Mouse (Mus musculus) forebrain, embryonic 16.5 days (tissue): Measurements from ENCODE around the gene Fam163a. TPM values are rescaled to one million over a fixed set of nuclear protein-coding genes. Genes with fewer than 3 reads are reported as not detected.

Experiments
- ATAC-seq: fragments of 200-750 bp; cut with Nextera tagmentation; 2 replicates; pipeline ENCODE4 v1.8.0; 2017; ENCODE audit warnings: mild to moderate bottlenecking, moderate library complexity
- H3K27ac ChIP-seq: fragments of 300-500 bp; sonication (generic); 2 replicates; pipeline ENCODE4 v1.5.1; 2014; ENCODE audit warnings: low read length, control low read depth
- H3K27me3 ChIP-seq: fragments of 300-500 bp; sonication (generic); replicated peaks from 2 replicates; pipeline ENCODE4 v1.6.1; 2014; ENCODE audit warnings: low read length; ENCODE audit not compliant: control insufficient read depth, insufficient read depth
- H3K36me3 ChIP-seq: fragments of 300-500 bp; sonication (generic); 2 replicates; pipeline ENCODE4 v1.6.1; 2014; ENCODE audit not compliant: control insufficient read depth, insufficient read depth
- H3K4me1 ChIP-seq: fragments of 300-500 bp; sonication (generic); replicated peaks from 2 replicates; pipeline ENCODE4 v1.6.1; 2014; ENCODE audit warnings: low read length; ENCODE audit not compliant: control insufficient read depth, insufficient read depth
- H3K4me2 ChIP-seq: fragments of 300-500 bp; sonication (generic); 2 replicates; pipeline ENCODE4 v1.6.1; 2014; ENCODE audit warnings: mild to moderate bottlenecking, low read length, control low read depth
- H3K4me3 ChIP-seq: fragments of 300-500 bp; sonication (generic); replicated peaks from 2 replicates; pipeline ENCODE4 v1.5.1; 2014; ENCODE audit warnings: mild to moderate bottlenecking, low read length, control low read depth
- H3K9ac ChIP-seq: fragments of 300-500 bp; sonication (generic); replicated peaks from 2 replicates; pipeline ENCODE4 v1.6.1; 2014; ENCODE audit warnings: low read depth, low read length, control low read depth
- H3K9me3 ChIP-seq: fragments of 300-500 bp; sonication (generic); 2 replicates; pipeline ENCODE4 v1.6.1; 2016; ENCODE audit warnings: low read length; ENCODE audit not compliant: control insufficient read depth
- WGBS: fragments of 180-500 bp; shearing (Covaris S2); extraction: QIAGEN DNeasy Blood & Tissue Kit; methylation state at CpG from one replicate; pipeline ENCODE4 v1.1.7; 2014; 5-methylcytosine and 5-hydroxymethylcytosine counted together
- polyA plus RNA-seq: library from polyadenylated mRNA; unstranded; fragments of >200 nt; fragmentation: Nextera tagmentation; extraction: Ambion mirVana; gene quantifications from 2 replicates; pipeline ENCODE4 v1.2.1, GENCODE M21; 2015

Fam163a gene
- polyA plus RNA-seq, 1 experiment from 2014 or later: 2.6 TPM

DNA sequence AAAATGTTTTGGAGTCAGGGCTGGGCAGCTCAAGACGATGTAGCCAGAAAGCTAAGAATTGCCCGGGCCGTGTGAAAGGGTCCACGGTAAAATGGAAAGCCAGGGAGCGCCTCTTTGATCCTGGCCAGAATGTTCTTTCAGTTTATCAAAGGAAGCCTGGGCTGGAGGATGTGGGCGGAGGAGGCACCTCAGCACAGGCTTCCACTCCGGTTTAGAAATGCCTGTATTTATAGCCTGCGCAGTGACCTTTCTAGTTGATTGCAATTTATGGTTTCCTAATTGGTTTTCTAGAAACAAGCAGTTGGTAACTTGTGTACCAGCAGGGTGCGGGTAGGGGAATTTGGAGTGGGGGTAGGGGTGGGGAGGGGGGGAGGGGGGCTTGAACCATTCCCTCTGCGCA is 96.4 kb downstream of the Fam163a start:
- no peaks in the 10 kb centered on the region for H3K4me1 ChIP-seq
- 18% methylated on average over 10 of the region's 10 CpGs for WGBS
- H3K36me3 ChIP-seq: no peaks in the 10 kb centered on the region
- no peaks in the 10 kb centered on the region for H3K27me3 ChIP-seq
- H3K4me3 ChIP-seq: no peak overlapping the region
- no peak for ATAC-seq
- no peak overlapping the region for H3K4me2 ChIP-seq
- no peak overlapping the region for H3K27ac ChIP-seq
- H3K9ac ChIP-seq: no peak overlapping the region
- no peaks in the 10 kb centered on the region for H3K9me3 ChIP-seq

DNA sequence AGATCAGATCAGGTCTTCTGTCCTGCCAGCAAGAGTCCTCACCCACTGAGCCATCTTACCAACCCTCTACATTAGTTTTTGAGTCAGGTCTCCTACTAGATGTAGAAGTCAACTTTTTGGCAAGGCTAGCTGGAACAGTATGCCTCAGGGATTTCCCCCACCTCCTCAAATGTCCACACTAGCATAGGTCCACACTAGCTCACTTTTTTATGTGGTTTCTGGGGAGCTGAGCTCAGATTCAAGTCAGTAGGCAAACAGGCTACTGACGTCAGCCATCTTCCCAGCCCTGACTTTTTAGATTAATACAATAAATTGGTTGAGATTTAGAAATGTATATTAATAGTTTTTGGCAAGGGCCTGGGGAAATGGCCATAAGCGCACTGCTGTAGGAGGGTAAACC is 97.4 kb downstream of the Fam163a start:
- no peak overlapping the region for H3K4me3 ChIP-seq

DNA sequence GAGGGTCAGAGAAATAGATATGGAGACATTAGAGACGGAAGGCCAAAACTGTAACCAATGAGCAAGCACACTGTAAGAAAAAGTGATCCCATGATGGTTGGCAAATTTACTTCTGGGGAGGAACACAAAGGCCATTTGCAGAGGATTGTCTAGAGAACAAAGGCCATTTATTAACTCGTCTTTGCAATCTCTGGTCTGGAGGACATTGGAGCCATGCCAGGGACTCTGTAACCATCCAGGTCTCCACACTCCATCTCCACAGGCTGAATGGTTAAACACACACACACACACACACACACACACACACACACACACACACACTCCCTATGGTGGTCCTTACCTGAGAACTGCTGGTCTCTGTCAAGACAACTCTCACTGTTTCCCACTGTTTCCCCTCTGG is 99.4 kb downstream of the Fam163a start:
- Histone ChIP-seq H3K4me2 (no peak overlapping the region), H3K27ac (no peak overlapping the region), H3K4me1 (no peaks in the 10 kb centered on the region), H3K27me3 (no peaks in the 10 kb centered on the region), H3K36me3 (no peaks in the 10 kb centered on the region), H3K9me3 (no peaks in the 10 kb centered on the region), H3K4me3 (no peak overlapping the region), H3K9ac (no peak overlapping the region)
- ATAC-seq: no peak
- WGBS: 52% methylated on average over 2 of the region's 2 CpGs

More for the DNA sequence above, 97.4 kb downstream of the Fam163a start:
- Histone ChIP-seq H3K9ac (no peak overlapping the region), H3K9me3 (no peaks in the 10 kb centered on the region), H3K27ac (no peak overlapping the region), H3K4me1 (no peaks in the 10 kb centered on the region), H3K4me2 (no peak overlapping the region), H3K27me3 (no peaks in the 10 kb centered on the region), H3K36me3 (no peaks in the 10 kb centered on the region)
- WGBS: 98% methylated on average over 2 of the region's 2 CpGs
- ATAC-seq: no peak

DNA sequence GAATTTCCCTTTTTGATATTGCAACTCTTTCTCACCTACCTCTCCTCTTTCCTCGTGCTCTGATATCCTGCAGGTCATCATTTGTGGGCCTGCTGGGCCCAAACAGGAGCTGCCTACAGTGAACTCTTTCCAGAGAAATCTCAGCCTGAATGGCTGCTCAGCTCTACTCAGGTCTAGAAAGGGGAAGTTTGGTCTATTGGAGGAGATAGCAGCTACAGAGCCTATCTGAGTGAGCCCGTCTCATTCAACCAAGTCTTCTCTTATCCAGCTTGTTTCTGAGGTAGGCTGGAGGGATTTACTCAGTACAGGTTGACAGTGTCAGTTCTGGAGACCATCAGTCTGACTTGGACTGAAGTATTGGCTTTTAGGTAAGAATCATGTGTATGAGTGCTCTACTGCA is 101.1 kb downstream of the Fam163a start:
- Histone ChIP-seq H3K4me3 (no peak overlapping the region), H3K4me2 (no peak overlapping the region), H3K4me1 (no peaks in the 10 kb centered on the region), H3K27ac (no peak overlapping the region), H3K36me3 (no peaks in the 10 kb centered on the region), H3K9ac (no peak overlapping the region), H3K27me3 (no peaks in the 10 kb centered on the region), H3K9me3 (peaks cover 5% of the 10 kb centered on the region)
- WGBS: 89% methylated on average over 2 of the region's 2 CpGs
- ATAC-seq: no peak

DNA sequence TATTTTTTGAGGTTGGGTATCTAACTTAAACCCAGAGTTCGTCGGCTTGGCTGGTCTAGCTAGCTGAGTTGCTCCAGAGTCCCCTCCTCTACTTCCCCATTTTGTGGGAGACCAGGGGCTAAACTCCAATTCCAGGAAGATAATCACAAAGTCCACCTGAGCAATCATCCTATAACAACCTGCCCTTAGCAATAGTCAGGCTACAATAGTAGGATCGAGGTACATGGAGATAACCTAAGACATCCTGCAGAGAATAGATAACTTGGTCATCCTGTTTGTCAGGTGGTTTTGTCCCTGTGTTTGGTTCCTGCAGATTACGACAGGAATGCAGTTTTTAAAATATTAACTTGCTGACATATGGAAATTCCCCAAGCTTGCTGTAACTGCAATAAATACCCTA is 113.0 kb downstream of the Fam163a start:
- Histone ChIP-seq H3K9me3 (no peaks in the 10 kb centered on the region), H3K4me2 (no peak overlapping the region), H3K9ac (no peak overlapping the region), H3K4me3 (no peak overlapping the region), H3K4me1 (no peaks in the 10 kb centered on the region; the same call in 1 of the 2 replicates), H3K27me3 (no peaks in the 10 kb centered on the region), H3K36me3 (no peaks in the 10 kb centered on the region), H3K27ac (no peak overlapping the region)
- 88% methylated on average over 4 of the region's 4 CpGs for WGBS
- ATAC-seq: no peak

DNA sequence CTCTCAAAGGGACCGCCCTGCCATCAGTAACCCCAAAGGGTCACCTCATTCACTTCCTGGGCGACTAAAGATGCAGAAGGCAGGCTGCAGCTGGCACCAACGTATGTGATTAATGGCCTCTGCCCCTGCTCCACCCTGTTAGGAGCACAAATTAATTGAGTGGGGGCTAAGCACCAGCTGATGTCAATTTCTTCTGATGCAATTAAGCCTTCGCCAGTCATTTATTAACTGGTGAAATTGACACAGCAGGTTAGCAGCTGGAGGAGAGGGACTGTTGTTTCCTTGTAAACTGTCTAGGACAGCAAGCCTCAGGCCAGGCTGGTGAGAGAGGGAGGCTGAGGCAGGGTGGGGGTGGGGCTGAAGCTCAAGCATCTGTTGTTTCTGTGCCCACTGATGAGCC is 114.8 kb downstream of the Fam163a start:
- ATAC-seq: no peak
- no peak overlapping the region for H3K4me2 ChIP-seq
- no peaks in the 10 kb centered on the region for H3K36me3 ChIP-seq
- H3K9ac ChIP-seq: no peak overlapping the region
- no peaks in the 10 kb centered on the region; the same call in 1 of the 2 replicates for H3K4me1 ChIP-seq
- H3K27me3 ChIP-seq: no peaks in the 10 kb centered on the region
- H3K27ac ChIP-seq: no peak overlapping the region
- WGBS: 46% methylated on average over 4 of the region's 4 CpGs
- H3K4me3 ChIP-seq: no peak overlapping the region
- no peaks in the 10 kb centered on the region for H3K9me3 ChIP-seq

DNA sequence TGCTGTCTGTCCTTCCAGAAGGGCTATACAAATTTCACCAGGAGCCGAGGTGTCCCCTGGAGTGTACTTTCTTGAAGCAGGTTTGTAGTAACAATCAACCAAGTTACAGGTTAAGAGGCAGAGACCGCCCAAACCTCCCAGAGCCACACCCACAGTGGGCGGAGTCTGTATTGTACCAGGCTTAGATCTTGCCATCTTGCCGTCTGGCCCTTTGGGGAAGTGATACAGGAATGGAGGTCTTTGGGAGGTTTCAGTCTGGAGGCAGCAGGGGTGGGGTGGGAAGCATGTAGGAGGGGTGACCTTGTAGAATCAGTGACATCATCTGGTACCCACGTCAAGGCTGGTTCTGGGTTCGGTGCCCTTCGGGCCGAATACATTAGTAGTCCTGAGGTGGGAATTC is 115.3 kb downstream of the Fam163a start:
- no peak for ATAC-seq
- H3K4me2 ChIP-seq: no peak overlapping the region

DNA sequence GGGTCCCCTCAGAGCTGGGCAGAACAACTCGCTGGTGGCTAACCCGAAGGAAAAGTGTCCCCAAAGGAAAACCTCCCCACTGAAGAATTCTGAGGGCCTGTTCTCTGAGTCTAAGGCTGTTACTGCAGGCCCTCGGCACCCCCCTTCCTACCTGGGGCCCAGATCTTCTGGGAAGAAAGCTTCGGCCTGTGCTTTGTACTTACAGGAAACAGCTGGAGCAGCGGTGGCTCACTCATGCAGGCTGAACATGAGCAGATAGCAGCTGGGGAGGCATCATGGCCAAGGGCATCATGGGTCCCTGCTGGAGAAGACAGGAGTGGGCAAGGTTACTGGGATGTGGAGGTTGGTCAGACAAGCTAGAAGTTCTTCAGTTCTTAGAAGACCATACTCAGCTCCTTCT is 117.2 kb downstream of the Fam163a start:
- no peak for ATAC-seq
- 80% methylated on average over 5 of the region's 5 CpGs for WGBS
- Histone ChIP-seq H3K9ac (no peak overlapping the region), H3K4me3 (no peak overlapping the region), H3K27ac (no peak overlapping the region), H3K9me3 (no peaks in the 10 kb centered on the region), H3K27me3 (no peaks in the 10 kb centered on the region), H3K4me1 (no peaks in the 10 kb centered on the region; the same call in 1 of the 2 replicates), H3K4me2 (no peak overlapping the region), H3K36me3 (no peaks in the 10 kb centered on the region)

More for the DNA sequence above, 115.3 kb downstream of the Fam163a start:
- no peaks in the 10 kb centered on the region for H3K9me3 ChIP-seq
- 75% methylated on average over 8 of the region's 8 CpGs for WGBS
- no peaks in the 10 kb centered on the region; the same call in 1 of the 2 replicates for H3K4me1 ChIP-seq
- no peak overlapping the region for H3K4me3 ChIP-seq
- no peak overlapping the region for H3K9ac ChIP-seq
- no peak overlapping the region for H3K27ac ChIP-seq
- no peaks in the 10 kb centered on the region for H3K36me3 ChIP-seq
- H3K27me3 ChIP-seq: no peaks in the 10 kb centered on the region

DNA sequence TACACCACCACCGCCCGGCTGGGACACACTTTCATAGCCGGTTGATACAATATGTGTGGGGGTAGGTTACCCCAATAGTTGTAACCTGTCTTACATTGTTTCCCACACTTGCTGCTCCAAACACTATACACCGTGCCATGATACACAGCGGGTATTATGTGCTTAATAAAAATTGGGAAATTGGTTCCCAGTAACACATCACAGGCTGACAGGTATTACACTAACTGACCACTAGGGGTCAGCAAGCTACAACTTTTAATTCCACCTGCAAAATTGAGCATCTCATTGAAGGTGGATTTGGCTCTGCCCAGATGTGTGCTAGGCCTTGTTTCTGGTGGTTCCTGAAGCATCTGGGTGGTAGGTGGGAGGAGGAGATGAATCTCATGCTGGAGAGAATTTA is 119.1 kb downstream of the Fam163a start:
- no peaks in the 10 kb centered on the region for H3K36me3 ChIP-seq
- H3K4me3 ChIP-seq: no peak overlapping the region
- no peaks in the 10 kb centered on the region; the same call in 1 of the 2 replicates for H3K4me1 ChIP-seq
- H3K4me2 ChIP-seq: no peak overlapping the region
- H3K9me3 ChIP-seq: no peaks in the 10 kb centered on the region
- no peak overlapping the region for H3K27ac ChIP-seq
- peak; percentile 73 for ATAC-seq
- no peaks in the 10 kb centered on the region for H3K27me3 ChIP-seq
- H3K9ac ChIP-seq: no peak overlapping the region
- 61% methylated on average over 5 of the region's 5 CpGs for WGBS

DNA sequence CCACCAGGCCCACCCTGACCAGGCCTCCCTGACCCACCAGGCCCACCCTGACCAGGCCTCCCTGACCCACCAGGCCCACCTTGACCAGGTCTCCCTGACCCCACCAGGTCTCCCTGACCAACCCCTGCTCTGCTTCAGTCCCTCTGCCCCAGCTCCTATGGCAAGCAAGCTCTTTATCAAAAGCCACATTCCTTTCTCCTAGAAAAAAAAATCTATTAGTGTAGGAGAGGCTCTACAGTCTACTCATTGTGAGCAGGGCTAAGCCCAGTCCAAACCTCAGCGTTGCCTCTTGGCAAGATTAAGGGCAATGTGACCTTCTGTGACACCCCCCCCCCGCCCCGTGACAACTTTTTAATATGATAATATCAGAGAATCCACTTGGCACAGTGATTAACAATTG is 120.2 kb downstream of the Fam163a start:
- no peak overlapping the region for H3K9ac ChIP-seq
- H3K4me2 ChIP-seq: no peak overlapping the region
- H3K9me3 ChIP-seq: no peaks in the 10 kb centered on the region
- no peak overlapping the region for H3K27ac ChIP-seq
- no peaks in the 10 kb centered on the region for H3K36me3 ChIP-seq
- no peak for ATAC-seq
- H3K27me3 ChIP-seq: no peaks in the 10 kb centered on the region
- no peaks in the 10 kb centered on the region for H3K4me1 ChIP-seq
- H3K4me3 ChIP-seq: no peak overlapping the region
- 69% methylated on average over 3 of the region's 3 CpGs for WGBS
